Mouse (Mus musculus) heart, embryonic 14.5 days (tissue): ENCODE results near the gene AU022252. TPM values are rescaled to one million over a fixed set of nuclear protein-coding genes. Genes with fewer than 3 reads are reported as not detected.
A peak's percentile ranks its signal among the peaks of the same experiment; 100 is the strongest.

Experiments
- ATAC-seq: fragments of 200-750 bp; cut with Nextera tagmentation; 2 replicates; pipeline ENCODE4 v1.8.0; 2017; ENCODE audit warnings: low read depth, moderate TSS enrichment; ENCODE audit not compliant: insufficient number of reproducible peaks, insufficient read depth, low FRiP score
- H3K27ac ChIP-seq, 2 experiments: fragments of 200-500 bp in 1 of 2; fragments of 300-500 bp in 1 of 2; sonication (generic) in 1 of 2; replicated peaks in 1 of 2; 2 replicates each; pipeline ENCODE4 v1.5.1; 2012 to 2014; ENCODE audit warnings: low read depth in 2 of 2, low read length in 2 of 2, control low read depth in 1 of 2, mild to moderate bottlenecking in 1 of 2, mixed read lengths in 1 of 2; ENCODE audit not compliant: control insufficient read depth in 1 of 2, insufficient read depth in 1 of 2
- H3K27me3 ChIP-seq: fragments of 300-500 bp; sonication (generic); 2 replicates; pipeline ENCODE4 v1.6.1; 2014; ENCODE audit warnings: mild to moderate bottlenecking, low read length, control low read depth; ENCODE audit not compliant: control insufficient read depth, insufficient read depth
- H3K36me3 ChIP-seq: fragments of 300-500 bp; sonication (generic); 2 replicates; pipeline ENCODE4 v1.6.1; 2014; ENCODE audit warnings: mild to moderate bottlenecking, control low read depth, low read length, mixed read lengths; ENCODE audit not compliant: control insufficient read depth, insufficient read depth
- H3K4me1 ChIP-seq, 2 experiments: fragments of 200-500 bp in 1 of 2; fragments of 300-500 bp in 1 of 2; sonication (generic) in 1 of 2; 2 replicates each; pipeline ENCODE4 v1.6.1; 2012 to 2014; ENCODE audit warnings: low read length in 2 of 2, control low read depth in 1 of 2, mixed read lengths in 1 of 2; ENCODE audit not compliant: control insufficient read depth in 2 of 2, insufficient read depth in 2 of 2
- H3K4me2 ChIP-seq: fragments of 300-500 bp; sonication (generic); 2 replicates; pipeline ENCODE4 v1.6.1; 2014; ENCODE audit warnings: mild to moderate bottlenecking, low read length
- H3K4me3 ChIP-seq, 2 experiments: fragments of 200-500 bp in 1 of 2; fragments of 300-500 bp in 1 of 2; sonication (generic) in 1 of 2; 2 replicates each; pipeline ENCODE4 v1.5.1; 2012 to 2014; ENCODE audit warnings: low read length in 2 of 2, mild to moderate bottlenecking in 2 of 2, control low read depth in 1 of 2, low read depth in 1 of 2, moderate library complexity in 1 of 2; ENCODE audit not compliant: control insufficient read depth in 1 of 2, insufficient read depth in 1 of 2
- H3K9ac ChIP-seq: fragments of 300-500 bp; sonication (generic); 2 replicates; pipeline ENCODE4 v1.6.1; 2014; ENCODE audit warnings: mild to moderate bottlenecking, low read length
- H3K9me3 ChIP-seq: fragments of 300-500 bp; sonication (generic); 2 replicates; pipeline ENCODE4 v1.6.1; 2016; ENCODE audit warnings: low read length, control low read depth; ENCODE audit not compliant: control insufficient read depth
- WGBS: fragments of 180-500 bp; shearing (Covaris S2); extraction: QIAGEN DNeasy Blood & Tissue Kit; methylation state at CpG from one replicate; pipeline ENCODE4 v1.1.7; 2014; 5-methylcytosine and 5-hydroxymethylcytosine counted together
- polyA plus RNA-seq: library from polyadenylated mRNA; unstranded; fragments of >200 nt; fragmentation: Nextera tagmentation; extraction: Ambion mirVana; gene quantifications from 2 replicates; pipeline ENCODE4 v1.2.1, GENCODE M21; 2014

AU022252 gene
- polyA plus RNA-seq, 1 experiment from 2014 or later, result 24.8 TPM

DNA sequence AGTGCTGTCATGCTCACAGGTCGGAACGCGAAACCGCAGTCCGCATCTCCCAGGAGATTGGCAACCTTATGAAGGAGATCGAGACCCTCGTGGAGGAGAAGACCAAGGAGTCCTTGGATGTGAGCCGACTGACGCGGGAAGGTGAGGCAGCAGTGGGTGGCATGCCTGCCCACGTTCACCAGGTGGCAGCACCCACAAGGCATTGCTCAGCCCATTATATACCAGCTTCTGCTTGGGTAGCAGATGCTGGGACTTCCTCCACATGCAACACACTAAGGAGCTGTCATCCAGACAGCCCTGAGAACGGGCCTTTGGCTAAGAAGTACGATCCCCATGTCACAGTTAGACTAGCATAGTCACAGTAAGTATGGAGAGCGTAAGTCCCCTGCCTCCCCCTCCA is 9.2 kb upstream of the AU022252 start:
- Histone ChIP-seq H3K9ac (no peak overlapping the region), H3K4me2 (no peak overlapping the region), H3K27ac (no peak overlapping the region), H3K36me3 (peaks cover 74% of the 10 kb centered on the region), H3K9me3 (no peaks in the 10 kb centered on the region), H3K4me1 (peaks cover 10% of the 10 kb centered on the region in 2 experiments; a peak in 3 of 4 replicates), H3K27me3 (no peaks in the 10 kb centered on the region), H3K4me3 (no peak overlapping the region)
- no peak for ATAC-seq
- 73% methylated on average over 14 of the region's 14 CpGs for WGBS

DNA sequence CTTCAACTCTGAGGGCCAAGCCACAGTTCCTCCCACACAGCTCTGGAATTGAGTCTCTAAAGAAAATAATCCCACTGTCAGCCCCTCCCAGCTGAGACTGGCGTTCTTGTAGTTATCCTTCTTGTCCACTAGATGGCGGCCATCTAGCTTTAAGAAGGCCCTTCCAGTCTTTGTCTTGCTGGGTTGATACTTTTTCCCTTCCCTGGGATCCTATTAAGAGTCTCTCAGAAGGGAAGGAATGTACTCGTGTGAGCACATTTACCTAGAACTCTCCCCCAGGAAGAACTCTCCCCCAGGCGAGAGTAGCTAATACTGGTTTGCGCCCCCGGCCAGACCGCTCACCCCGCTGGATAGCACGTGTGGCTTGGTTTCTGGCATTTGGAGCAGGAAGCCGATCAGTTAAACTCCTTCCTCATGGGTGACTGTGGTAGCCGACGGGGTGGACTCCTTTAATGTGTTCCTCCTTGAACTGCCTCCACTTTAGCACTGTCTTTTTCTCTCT is 6.7 kb upstream of the AU022252 start:
- Histone ChIP-seq H3K9me3 (no peaks in the 10 kb centered on the region), H3K36me3 (peaks cover 70% of the 10 kb centered on the region), H3K4me2 (no peak overlapping the region), H3K4me1 (peaks cover 0 to 5% of the 10 kb centered on the region in 2 experiments; a peak in 1 of 4 replicates), H3K27ac (0 out of 4 replicates have a peak overlapping the region, but pooled peaks of 1 of the 2 experiments have one; percentile 41), H3K27me3 (no peaks in the 10 kb centered on the region), H3K9ac (no peak overlapping the region), H3K4me3 (no peak overlapping the region)
- 47% methylated on average over 12 of the region's 12 CpGs for WGBS
- ATAC-seq, result no peak

DNA sequence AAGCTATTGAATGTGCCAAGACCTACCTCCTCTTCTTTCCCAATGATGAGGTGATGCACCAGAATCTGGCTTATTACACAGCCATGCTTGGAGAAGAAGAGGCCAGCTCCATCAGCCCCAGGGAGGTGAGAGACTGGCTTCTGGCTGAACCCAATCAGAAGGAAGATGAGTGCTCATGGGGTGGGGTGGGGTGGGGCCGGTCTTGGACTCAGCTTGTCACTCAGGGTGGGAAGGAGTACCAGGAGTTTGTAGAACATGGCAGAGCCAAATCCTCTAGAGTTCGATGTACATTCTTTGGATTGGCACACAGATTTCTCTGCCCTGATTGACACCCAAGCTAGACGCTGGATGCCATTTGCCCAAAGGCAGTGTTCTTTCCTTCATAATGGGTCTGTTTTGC is 6.1 kb upstream of the AU022252 start:
- ATAC-seq, result no peak

DNA sequence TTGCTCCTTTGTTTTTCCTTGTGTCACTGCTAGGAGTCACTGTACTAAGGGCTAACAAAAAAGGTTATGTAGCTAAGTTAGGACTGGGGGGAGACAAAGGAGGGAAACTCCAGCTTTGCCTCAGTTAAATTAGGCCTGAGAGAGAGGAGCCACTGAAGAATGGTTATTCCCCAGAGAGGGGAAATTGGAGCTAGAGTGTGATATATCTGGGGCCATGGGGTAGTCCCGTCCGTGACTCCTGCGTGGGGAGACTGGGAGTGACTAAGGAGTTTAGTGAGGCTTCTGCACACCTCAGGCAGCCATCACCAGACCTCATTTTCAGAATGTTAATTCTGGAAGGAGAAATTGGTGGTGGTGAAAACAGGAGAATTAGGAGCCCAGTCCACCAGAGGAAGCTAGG is 1.8 kb upstream of the AU022252 start:
- ATAC-seq, result no peak
- 68% methylated on average over 3 of the region's 3 CpGs for WGBS

More for the DNA sequence above, 6.1 kb upstream of the AU022252 start:
- Histone ChIP-seq H3K9ac (no peak overlapping the region), H3K9me3 (no peaks in the 10 kb centered on the region), H3K27me3 (no peaks in the 10 kb centered on the region), H3K4me2 (no peak overlapping the region), H3K4me1 (peaks cover 0 to 9% of the 10 kb centered on the region in 2 experiments; a peak in 1 of 4 replicates), H3K4me3 (no peak overlapping the region), H3K27ac (no peak overlapping the region), H3K36me3 (peaks cover 64% of the 10 kb centered on the region)
- WGBS, result 59% methylated on average over 3 of the region's 3 CpGs

DNA sequence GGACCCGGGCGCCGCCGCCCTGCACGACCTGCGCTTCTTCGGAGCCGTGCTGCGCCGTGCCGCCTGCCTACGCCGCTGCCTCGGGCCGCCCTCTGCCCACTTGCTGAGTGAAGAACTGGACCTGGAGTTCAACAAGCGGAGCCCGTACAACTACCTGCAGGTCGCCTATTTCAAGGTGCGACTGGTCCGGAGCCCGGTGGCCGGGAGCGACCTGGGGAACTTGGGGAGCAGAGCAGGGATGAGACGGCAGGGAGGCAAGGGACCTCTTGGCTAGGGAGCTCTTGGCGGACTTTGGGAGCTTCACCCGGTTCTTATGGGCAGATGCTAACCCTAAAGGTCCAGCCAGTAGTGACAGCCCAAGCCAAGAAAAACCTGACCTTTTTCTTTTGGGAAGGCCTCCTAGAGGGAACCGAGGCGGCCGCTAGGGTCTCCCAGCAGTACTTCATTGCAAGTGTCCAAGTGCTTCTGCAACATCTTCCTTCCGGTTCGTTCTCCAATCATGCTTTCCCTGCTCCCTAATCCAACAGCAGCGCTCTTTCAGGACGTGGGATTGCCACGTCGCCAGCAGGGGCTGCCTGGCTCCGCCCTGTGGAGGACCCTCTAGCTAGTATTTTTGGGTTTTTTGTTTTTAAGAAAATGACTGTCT is 867 bp upstream of the AU022252 start:
- peaks cover 0 to 18% of the 10 kb centered on the region in 2 experiments; a peak in 2 of 4 replicates for H3K4me1 ChIP-seq
- peak overlapping the region; percentile 85 for H3K9ac ChIP-seq
- peaks cover 29% of the 10 kb centered on the region for H3K36me3 ChIP-seq
- peak overlapping the region; percentile 23 to 67 for H3K27ac ChIP-seq
- no peaks in the 10 kb centered on the region for H3K9me3 ChIP-seq
- peak overlapping the region; percentile 83 for H3K4me2 ChIP-seq
- peak overlapping the region; percentile 72 to 89 for H3K4me3 ChIP-seq
- WGBS, result under 1% methylated on average over 36 of the region's 36 CpGs
- peak; percentile 32; the same call in 1 of the 2 replicates for ATAC-seq
- no peaks in the 10 kb centered on the region for H3K27me3 ChIP-seq

More for the DNA sequence above, 1.8 kb upstream of the AU022252 start:
- peaks cover 26% of the 10 kb centered on the region for H3K36me3 ChIP-seq
- H3K4me1 ChIP-seq, result peaks cover 0 to 18% of the 10 kb centered on the region in 2 experiments; a peak in 2 of 4 replicates
- H3K4me2 ChIP-seq, result peak overlapping the region; percentile 83
- peak overlapping the region in 1 of 2 experiments; percentile 67; a peak in 1 of 4 replicates for H3K27ac ChIP-seq
- no peaks in the 10 kb centered on the region for H3K27me3 ChIP-seq
- H3K9ac ChIP-seq, result peak overlapping the region; percentile 85; the same call in 1 of the 2 replicates
- peak overlapping the region in 1 of 2 experiments; percentile 89; a peak in 2 of 4 replicates for H3K4me3 ChIP-seq
- no peaks in the 10 kb centered on the region for H3K9me3 ChIP-seq

DNA sequence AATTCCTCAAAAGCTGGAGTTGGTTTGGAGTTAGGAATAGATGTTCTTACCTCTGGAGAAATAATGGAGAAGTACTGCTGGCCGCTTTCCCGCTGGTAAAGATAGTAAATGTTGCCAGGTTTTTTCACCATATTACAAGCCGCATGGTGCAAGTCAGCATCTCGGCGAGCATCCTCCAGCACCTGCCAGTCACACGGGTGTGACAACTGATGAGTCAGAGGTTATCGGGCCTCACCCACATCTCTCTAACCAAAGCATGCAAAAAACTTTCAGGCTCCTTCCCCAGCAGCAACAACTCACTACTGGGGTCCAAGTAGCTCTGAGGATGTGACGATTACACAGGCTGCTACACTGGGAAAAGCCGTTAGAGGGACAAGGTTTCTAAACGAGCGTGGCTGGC is 5.8 kb downstream of the AU022252 start:
- no peak overlapping the region for H3K9ac ChIP-seq
- H3K4me1 ChIP-seq, result peaks cover 0 to 5% of the 10 kb centered on the region in 2 experiments; a peak in 2 of 4 replicates
- ATAC-seq, result no peak
- H3K4me2 ChIP-seq, result no peak overlapping the region
- no peak overlapping the region for H3K4me3 ChIP-seq
- H3K27me3 ChIP-seq, result no peaks in the 10 kb centered on the region
- no peak overlapping the region for H3K27ac ChIP-seq
- no peaks in the 10 kb centered on the region for H3K9me3 ChIP-seq
- peaks cover 49% of the 10 kb centered on the region for H3K36me3 ChIP-seq
- WGBS, result 94% methylated on average over 11 of the region's 11 CpGs

- 86% methylated on average over 9 of the region's 9 CpGs for WGBS
- Histone ChIP-seq H3K4me2 (no peak overlapping the region), H3K4me3 (no peak overlapping the region), H3K9me3 (no peaks in the 10 kb centered on the region), H3K36me3 (peaks cover 49% of the 10 kb centered on the region), H3K9ac (no peak overlapping the region), H3K27me3 (no peaks in the 10 kb centered on the region), H3K27ac (no peak overlapping the region), H3K4me1 (no peaks in the 10 kb centered on the region)
- no peak for ATAC-seq
These were observed 6.8 kb downstream of the AU022252 start for GRCm38 (mm10) chr4:119225719-119226118.
